Mouse (Mus musculus): ENCODE results near the gene Ccl27a.
A peak's percentile ranks its signal among the peaks of the same experiment; 100 is the strongest.
"Not testable (repeated sequence)": the region's sequence is repeated elsewhere in the genome, so short reads cannot be mapped to it uniquely, and the experiment has no call there.

The Ccl27a gene

DNA sequence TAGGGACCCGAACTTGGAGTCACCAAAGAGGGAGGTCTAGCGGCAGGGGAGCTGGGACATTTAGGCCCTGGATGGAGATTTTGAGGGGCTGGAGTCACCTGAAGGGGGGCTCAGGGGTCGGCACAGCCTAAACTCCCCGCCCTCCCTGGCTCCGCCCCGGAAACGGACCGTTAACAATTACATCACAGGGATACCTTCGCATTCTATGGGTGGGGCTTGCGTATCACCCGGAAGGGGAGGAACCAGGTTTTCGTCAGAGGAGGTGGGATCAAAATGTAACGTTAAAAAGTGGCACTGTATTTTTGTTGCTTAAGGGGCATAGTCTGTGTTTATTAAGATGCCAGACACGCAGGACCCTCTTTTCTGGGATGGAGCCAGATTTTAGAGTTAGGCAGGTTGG, at the start of gene Ccl27a:
Ccl27a (minus strand) TSS at position 246 of the 400 bp plus-strand sequence.
- DNase-seq, result peak; percentile 86

DNA sequence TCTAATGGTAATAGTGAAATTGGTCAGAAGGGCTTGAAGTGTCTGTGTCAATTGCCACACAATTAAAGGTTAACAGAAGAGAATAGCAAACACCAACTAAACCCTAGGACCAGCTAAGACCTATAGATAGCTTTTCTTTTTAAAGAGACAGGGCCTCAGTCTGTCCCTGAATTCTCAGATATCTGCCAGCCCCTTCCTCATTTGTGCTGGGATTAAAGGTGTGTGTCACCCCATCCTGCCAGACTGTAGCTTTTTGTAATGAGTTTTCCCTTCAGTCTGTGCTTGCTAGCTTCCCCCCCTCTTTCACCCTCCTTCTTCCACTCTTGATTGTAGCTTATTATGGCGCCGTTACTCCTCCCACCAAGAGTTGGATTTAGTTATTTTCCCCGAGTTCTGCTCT, 9.2 kb upstream of the Ccl27a start:
- not testable (repeated sequence) for DNase-seq

- not testable (repeated sequence) for DNase-seq
Observed at GRCm38 (mm10) chr4:41782711-41783110, 8.7 kb upstream of the Ccl27a start.

- DNase-seq, result peak in 1 of 2 experiments; percentile 20
Observed at GRCm38 (mm10) chr4:41781748-41782485, 7.9 kb upstream of the Ccl27a start.

DNA sequence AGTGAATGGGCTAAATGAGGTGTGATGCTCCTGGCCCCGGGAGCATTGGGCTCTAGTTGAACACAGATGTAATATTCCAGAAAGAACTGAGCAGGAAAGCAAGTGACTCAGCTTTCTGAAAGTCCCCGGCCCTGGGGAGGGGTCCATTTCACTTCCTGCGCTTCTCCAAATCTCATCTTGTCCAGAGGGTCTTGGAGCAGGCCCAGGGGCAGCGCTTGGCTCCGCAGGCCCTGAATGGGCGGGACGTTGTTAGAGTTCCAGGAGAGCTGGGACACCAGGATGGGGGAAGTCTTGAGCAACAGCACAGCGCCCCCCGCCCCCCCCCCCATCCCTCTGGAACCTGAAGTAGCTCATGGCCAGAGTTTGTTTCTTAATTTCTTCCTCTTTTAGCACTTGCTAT, 7.2 kb upstream of the Ccl27a start:
- DNase-seq, result not testable (repeated sequence)

DNA sequence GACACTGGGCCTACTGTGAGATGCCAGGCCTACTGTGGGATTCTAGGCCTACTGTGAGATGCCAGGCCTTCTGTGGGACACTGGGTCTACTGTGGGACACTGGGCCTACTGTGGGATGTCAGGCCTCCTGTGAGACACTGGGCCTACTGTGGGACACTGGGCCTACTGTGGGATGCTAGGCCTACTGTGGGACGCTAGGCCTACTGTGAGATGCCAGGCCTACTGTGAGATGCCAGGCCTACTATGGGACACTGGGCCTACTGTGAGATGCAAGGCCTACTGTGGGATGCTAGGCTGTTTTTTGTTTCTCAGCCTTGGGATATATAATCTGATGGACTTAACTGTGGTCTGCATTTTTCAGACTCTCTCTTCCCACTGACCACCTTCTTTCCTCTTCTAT, 1.8 kb upstream of the Ccl27a start:
- not testable (repeated sequence) for DNase-seq

- not testable (repeated sequence) for DNase-seq
Observed at GRCm38 (mm10) chr4:41774506-41774905, 459 bp upstream of the Ccl27a start.

GRCm38 (mm10) chr4:41773502-41773901, 545 bp downstream of the Ccl27a start:
- peak; percentile 82 to 88 for DNase-seq

DNA sequence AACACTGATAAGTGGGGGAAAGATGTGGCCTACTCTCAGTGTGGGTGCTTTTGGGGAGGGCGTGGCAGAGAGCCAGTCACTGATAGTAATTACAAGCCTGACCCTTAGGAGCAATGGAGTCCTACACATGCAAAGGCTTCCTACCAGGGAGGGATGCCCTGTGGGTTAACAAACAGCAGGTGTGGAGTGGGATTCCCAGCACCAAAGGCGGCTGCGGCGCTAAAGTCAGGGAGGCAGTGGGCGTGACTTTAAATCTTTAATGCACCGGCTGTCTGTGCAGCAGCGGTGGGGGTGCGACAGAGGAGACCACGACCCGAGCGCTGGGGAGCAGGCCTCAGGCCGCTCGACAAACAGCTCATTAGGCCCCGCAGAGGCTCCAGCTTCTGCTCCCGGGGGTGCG, 1.1 kb downstream of the Ccl27a start:
- DNase-seq, result peak in 1 of 2 experiments; percentile 30

- DNase-seq, result not testable (repeated sequence)
Observed at GRCm38 (mm10) chr4:41767301-41767700, 6.7 kb downstream of the Ccl27a start.

- DNase-seq, result not testable (repeated sequence)
Observed at GRCm38 (mm10) chr4:41763176-41763575, 10.9 kb downstream of the Ccl27a start.

- peak; percentile 62 to 77 for DNase-seq
Observed at GRCm38 (mm10) chr4:41762688-41763114, 11.3 kb downstream of the Ccl27a start.

- DNase-seq, result peak in 1 of 2 experiments; percentile 37
Observed at GRCm38 (mm10) chr4:41762099-41762687, 11.9 kb downstream of the Ccl27a start.

GRCm38 (mm10) chr4:41761680-41762079, 12.4 kb downstream of the Ccl27a start:
- DNase-seq, result no peak

GRCm38 (mm10) chr4:41760911-41761310, 13.1 kb downstream of the Ccl27a start:
- DNase-seq, result no peak

DNA sequence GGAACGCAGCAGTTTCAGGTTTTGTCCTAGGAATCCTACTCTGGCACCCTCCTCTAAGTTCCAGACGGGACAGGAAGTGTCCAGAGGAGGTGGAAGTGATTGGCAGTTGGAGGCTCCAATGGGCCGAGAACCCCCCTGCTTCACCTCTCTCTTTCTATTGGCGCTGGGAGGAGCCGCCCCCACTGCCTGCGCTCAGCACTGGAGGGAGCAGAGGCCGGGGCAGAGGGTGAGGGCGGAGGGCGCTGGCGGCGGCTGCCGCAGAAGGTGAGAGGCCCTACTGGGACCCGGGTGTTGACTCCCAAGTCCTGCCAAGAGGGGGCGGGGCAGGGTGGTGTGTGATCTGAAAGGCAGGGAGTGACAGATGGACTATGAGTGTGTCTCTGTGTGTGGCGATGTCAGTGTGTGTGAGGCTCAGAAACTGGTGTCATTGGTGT, 13.7 kb downstream of the Ccl27a start:
- peak; percentile 93 to 97 for DNase-seq

DNA sequence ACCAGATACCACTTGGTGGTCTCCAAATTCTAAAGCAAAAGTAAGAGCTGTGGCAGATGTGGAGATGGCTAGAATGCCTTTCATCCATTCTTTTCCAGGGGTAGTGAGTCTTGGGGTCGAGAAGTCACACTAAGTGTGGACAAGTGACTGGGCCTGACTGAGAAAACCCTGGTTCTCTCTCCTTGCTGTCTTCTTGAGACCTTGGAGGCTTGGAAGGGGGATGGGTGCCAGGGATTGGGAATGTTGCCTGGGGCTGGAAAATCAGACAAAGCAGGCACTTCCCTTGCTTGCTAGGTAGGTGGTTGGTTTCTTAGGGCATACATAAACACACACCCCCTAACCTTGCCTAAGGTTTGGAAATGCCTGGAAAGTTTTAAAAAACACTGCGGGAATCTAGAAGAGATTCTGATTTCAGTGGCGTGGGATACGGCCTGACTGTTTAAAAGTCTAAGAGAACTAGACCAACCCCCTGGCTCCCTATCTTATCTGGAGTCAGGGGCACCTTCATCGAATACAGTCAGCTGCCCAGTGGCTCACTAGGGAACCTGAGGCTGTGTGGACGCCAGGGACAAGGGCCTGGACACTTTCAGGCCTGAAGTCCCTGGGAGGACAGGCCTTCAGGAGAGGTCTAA, 14.3 kb downstream of the Ccl27a start:
- DNase-seq, result no peak

DNA sequence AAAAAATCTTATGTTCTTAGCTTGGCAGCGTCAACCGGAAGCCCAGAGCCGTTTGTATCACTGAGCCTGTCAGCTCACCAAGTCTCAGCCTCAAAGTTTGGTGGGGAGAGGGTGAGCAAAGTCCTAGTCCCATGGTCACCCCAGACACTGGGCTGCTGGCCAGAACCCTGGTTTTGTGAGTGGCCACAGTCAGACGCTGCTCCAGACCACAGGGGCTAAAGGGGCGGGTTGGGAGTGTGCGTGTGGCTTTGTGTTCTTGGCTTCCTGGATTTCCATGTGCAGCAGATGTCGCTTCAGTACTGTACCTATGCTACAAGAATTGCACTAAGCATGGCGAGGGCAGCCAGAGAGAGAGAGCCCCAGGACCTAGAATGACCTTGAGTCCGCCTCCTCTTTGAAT, 14.8 kb downstream of the Ccl27a start:
- DNase-seq, result peak; percentile 41 to 75

DNA sequence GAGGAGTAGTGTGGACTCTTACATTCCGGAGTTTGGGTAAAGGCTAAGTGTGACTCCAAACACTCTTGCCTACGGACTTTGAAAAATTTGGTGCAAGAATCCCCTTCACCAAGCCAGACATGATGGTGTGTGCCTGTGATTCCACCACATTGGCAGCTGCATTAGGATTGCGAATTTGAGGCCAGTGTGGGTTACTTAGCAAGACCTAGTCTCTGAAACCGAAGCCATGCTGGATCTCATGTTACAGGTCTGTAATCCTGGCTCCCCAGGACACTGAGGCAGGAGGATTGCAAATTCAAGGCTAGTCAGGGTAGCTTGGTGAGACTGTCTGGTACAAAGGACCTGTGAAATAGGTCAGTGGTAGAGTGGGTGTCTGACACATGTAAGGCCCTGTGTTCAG, 15.3 kb downstream of the Ccl27a start:
- DNase-seq, result no peak

- DNase-seq, result no peak
Observed at GRCm38 (mm10) chr4:41758021-41758420, 16.0 kb downstream of the Ccl27a start.

GRCm38 (mm10) chr4:41757321-41757720, 16.7 kb downstream of the Ccl27a start:
- DNase-seq, result peak in 1 of 2 experiments; percentile 17

GRCm38 (mm10) chr4:41756440-41756839, 17.6 kb downstream of the Ccl27a start:
- no peak for DNase-seq
